Mouse (Mus musculus) cerebral cortex, adult 2 months (tissue): ENCODE results near the gene Zc3h10.

Experiments
- WGBS: fragments of 180-500 bp; shearing (Covaris S2); methylation state at CpG from one replicate; pipeline ENCODE4 v1.1.7; 2018; 5-methylcytosine and 5-hydroxymethylcytosine counted together

The Zc3h10 gene

GRCm38 (mm10) chr10:128495903-128496302, 51.7 kb downstream of the Zc3h10 start:
- 74% methylated on average over 4 of the region's 4 CpGs for WGBS

GRCm38 (mm10) chr10:128495270-128495669, 52.3 kb downstream of the Zc3h10 start:
- WGBS, result 69% methylated on average over 2 of the region's 2 CpGs

- 37% methylated on average over 11 of the region's 11 CpGs for WGBS
Observed at GRCm38 (mm10) chr10:128494667-128495245, 52.8 kb downstream of the Zc3h10 start.

- under 1% methylated on average over 45 of the region's 45 CpGs for WGBS
Observed at GRCm38 (mm10) chr10:128493695-128494666, 53.6 kb downstream of the Zc3h10 start, which contains the start of gene Myl6. TSS of gene Myl6 (minus strand) at chr10:128494145.

- WGBS, result under 1% methylated on average over 12 of the region's 12 CpGs
Observed at GRCm38 (mm10) chr10:128493319-128493694, 54.3 kb downstream of the Zc3h10 start.

- 8% methylated on average over 12 of the region's 12 CpGs for WGBS
Observed at GRCm38 (mm10) chr10:128492633-128493311, 54.8 kb downstream of the Zc3h10 start.

GRCm38 (mm10) chr10:128492051-128492450, 55.5 kb downstream of the Zc3h10 start:
- 20% methylated on average over 8 of the region's 8 CpGs for WGBS
